Mouse (Mus musculus) cerebellum, adult 9-10 months (tissue): Measurements from ENCODE around the gene Il20.

Source experiments
- DNase-seq: peaks from one replicate; pipeline ENCODE4 v3.0.0; 2022

Il20 gene

GRCm38 (mm10) chr1:130911401-130912010 is at the start of gene Il20:
Gene Il20, minus strand, starts transcription at chr1:130911451.
- no peak for DNase-seq

GRCm38 (mm10) chr1:130946920-130947319 is 35.7 kb upstream of the Il20 start:
- DNase-seq = no peak

- peak; percentile 4 for DNase-seq
These were observed 30.6 kb upstream of the Il20 start for GRCm38 (mm10) chr1:130941801-130942200.

GRCm38 (mm10) chr1:130940065-130940687 is 28.9 kb upstream of the Il20 start, which contains the start of gene Il19:
Gene Il19, minus strand, starts transcription at chr1:130940115.
- peak; percentile 48 for DNase-seq

- no peak for DNase-seq
These were observed 26.9 kb upstream of the Il20 start for GRCm38 (mm10) chr1:130938192-130938591.

- DNase-seq = no peak
These were observed 25.9 kb upstream of the Il20 start for GRCm38 (mm10) chr1:130937170-130937569.

GRCm38 (mm10) chr1:130936351-130936750 is 25.1 kb upstream of the Il20 start:
- DNase-seq = no peak

- no peak for DNase-seq
These were observed 15.2 kb upstream of the Il20 start for GRCm38 (mm10) chr1:130926484-130926883.

GRCm38 (mm10) chr1:130918323-130918980 is 7.2 kb upstream of the Il20 start:
- DNase-seq = no peak

- DNase-seq = no peak
These were observed 8.7 kb downstream of the Il20 start for GRCm38 (mm10) chr1:130902505-130902904.

- DNase-seq = no peak
These were observed 16.8 kb downstream of the Il20 start for GRCm38 (mm10) chr1:130894468-130894867.

GRCm38 (mm10) chr1:130893329-130894040 is 17.8 kb downstream of the Il20 start:
- no peak for DNase-seq

GRCm38 (mm10) chr1:130892446-130892845 is 18.8 kb downstream of the Il20 start:
- DNase-seq = no peak

GRCm38 (mm10) chr1:130887354-130887753 is 23.9 kb downstream of the Il20 start, which contains the start of gene Il24:
Gene Il24, minus strand, starts transcription at chr1:130887454.
- no peak for DNase-seq

GRCm38 (mm10) chr1:130883146-130883545 is 28.1 kb downstream of the Il20 start:
- DNase-seq = no peak

- DNase-seq = no peak
These were observed 31.3 kb downstream of the Il20 start for GRCm38 (mm10) chr1:130879927-130880326.

GRCm38 (mm10) chr1:130877889-130878614 is 33.2 kb downstream of the Il20 start:
- no peak for DNase-seq

GRCm38 (mm10) chr1:130876931-130877509 is 34.2 kb downstream of the Il20 start:
- DNase-seq = peak; percentile 76

GRCm38 (mm10) chr1:130875910-130876309 is 35.3 kb downstream of the Il20 start:
- DNase-seq = no peak

- peak; percentile 61 for DNase-seq
These were observed 36.1 kb downstream of the Il20 start for GRCm38 (mm10) chr1:130875139-130875538.

GRCm38 (mm10) chr1:130872912-130873311 is 38.3 kb downstream of the Il20 start:
- no peak for DNase-seq

GRCm38 (mm10) chr1:130865541-130866221 is 45.6 kb downstream of the Il20 start, which contains the start of gene Fcmr:
Gene Fcmr, plus strand, starts transcription at chr1:130865669.
- no peak for DNase-seq
